Mouse (Mus musculus) yolk sac, embryonic 10.5 days (tissue): ENCODE results near the gene Napsa.

Experiments
- DNase-seq: peaks from one replicate; pipeline ENCODE4 v3.0.0-alpha.2; 2017; ENCODE audit warnings: low spot score

The Napsa gene

GRCm38 (mm10) chr7:44626966-44627365 lies 54.8 kb downstream of the Napsa start:
- DNase-seq: no peak

DNA sequence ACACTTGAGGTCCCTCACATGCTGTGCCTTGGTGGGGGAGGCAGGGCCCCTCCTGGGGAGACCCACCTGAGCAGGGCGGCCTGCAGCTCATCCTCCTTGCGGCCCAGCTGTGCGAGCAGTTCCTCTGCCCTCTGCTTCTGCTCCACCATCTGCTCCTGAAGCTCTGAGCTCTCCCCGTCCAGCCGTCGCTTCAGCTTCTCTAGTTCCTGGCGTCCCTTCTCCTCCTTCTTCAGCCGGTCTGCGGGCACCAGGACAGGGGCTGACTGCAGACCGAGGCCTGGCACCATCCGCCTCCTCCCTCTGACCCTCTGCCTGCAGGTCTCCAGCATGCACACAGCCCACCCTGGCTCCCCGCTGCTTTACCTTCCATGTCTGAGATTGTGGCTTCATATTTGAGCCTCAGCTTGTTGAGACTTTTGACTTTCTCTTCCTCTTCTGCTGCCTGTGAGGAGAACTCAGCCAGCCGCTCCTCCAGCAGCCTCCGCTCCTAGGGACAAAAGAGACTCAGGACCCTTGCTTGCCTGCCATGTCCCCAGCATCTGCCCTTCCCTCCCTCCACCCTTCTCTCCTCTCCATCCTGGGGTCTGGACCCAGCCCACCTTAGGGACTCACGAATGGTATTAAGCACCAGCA lies 56.3 kb downstream of the Napsa start:
- DNase-seq: no peak

GRCm38 (mm10) chr7:44630437-44630836 lies 58.3 kb downstream of the Napsa start:
- no peak for DNase-seq

DNA sequence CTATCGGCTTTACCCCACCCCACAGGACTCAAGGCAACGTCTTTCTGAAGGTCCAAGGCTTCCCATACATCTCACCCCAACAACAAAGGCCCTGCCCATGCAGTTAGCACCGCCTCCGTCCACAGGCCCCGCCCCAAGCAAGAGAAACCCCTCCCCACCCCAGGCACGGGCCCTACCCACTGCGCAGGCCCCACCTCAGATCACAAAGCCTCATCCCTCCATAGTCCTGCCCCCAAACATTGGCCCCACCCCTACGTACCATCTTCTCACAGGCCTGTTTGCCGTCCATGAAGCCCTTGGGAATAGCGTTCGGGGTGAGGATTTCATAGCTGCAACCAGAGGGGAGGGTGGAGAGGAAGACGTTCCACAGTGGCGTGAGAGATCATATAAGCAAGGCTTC lies 60.5 kb downstream of the Napsa start:
- no peak for DNase-seq

- no peak for DNase-seq
These were observed 61.2 kb downstream of the Napsa start for GRCm38 (mm10) chr7:44633407-44633806.
